Mouse (Mus musculus): ENCODE data around the gene Fam162b. TPM values are rescaled to one million over a fixed set of nuclear protein-coding genes. Genes with fewer than 3 reads are reported as not detected.

Fam162b gene
- polyA plus RNA-seq (2012; rRNA removed) = 1.1 TPM in 1 of 2 replicates, not detected in the other

DNA sequence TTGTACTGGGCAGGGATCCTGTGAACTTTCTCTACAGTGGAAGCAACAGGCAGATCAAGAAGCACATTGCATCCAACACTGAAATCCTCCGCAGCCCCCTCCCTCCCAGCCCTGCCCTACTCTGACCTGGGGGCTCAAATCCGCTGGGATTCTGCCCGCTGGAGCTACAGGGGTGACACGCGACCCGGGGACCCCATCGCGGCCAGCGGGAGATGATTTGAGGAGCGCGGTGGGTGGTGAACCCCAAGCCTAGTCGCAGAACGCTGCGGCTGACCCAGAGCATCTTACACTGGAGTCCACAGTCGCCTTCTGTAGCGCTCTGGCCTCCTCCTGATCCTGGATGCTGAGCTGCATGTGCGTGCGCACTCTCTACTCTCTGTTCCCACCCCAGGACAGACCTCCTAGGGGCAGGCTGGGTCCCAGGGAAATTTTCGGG is at the start of gene Fam162b:
Gene Fam162b, minus strand, starts transcription at position 379 of the 436 bp plus-strand sequence.
- Histone ChIP-seq H3K4me3 (ENCODE audit: low read depth, low read length) (peak within 1 kb of the TSS; percentile 40; the same call in 1 of the 2 replicates), H3K4me1 (ENCODE audit: control insufficient read depth, insufficient read depth, insufficient read length, low read length) (peaks cover 4% of the 10 kb centered on the region), H3K27me3 (ENCODE audit: control insufficient read depth, insufficient read depth, low read length) (no peaks in the 10 kb centered on the region), H3K36me3 (ENCODE audit: control insufficient read depth, insufficient read depth, low read length) (no peaks in the 10 kb centered on the region), H3K27ac (ENCODE audit: insufficient read depth, low read depth, low read length) (no peak within 1 kb of the TSS; the same call in 1 of the 2 replicates)
- 14% methylated on average over 19 of the region's 19 CpGs for WGBS
- TF ChIP-seq POLR2A (IDR thresholded peaks at IDR 0.05; ENCODE audit: low read depth, low read length) = no peak

DNA sequence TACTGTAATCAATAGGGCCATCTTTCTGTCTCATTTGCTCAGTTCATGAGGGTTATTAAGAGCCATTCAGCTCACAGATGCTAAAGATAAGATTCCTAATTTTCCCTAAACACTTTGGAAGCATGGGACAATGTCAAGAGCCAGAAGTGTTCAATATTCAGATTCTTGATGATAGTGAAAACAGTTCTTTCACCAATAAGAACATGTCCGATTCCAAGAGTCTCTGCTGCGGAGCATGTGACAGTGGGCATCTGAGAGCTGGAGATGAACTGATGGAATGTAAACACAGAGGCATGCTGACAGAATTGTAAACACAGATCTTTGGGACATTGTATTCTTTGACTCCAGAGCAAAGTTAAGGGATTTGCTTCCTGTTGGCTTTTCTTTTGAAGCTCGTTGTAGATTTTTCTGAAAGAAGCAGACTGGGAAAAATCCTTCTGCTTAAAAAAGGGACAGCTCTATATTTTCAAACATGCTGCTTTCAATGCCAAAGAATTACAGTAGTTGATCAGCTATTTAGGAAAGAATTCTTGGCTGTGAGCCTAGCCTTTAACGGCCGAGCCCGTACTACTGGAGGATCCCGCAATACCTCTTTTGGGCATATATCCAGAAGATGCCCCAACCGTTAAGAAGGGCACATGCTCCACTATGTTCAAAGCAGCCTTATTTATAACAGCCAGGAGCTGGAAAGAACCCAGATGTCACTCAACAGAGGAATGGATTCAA is 41.3 kb upstream of the Fam162b start, which contains the start of gene Gprc6a:
Gene Gprc6a, minus strand, starts transcription at position 51 of the 726 bp plus-strand sequence.
- Histone ChIP-seq H3K27ac (ENCODE audit: insufficient read depth, low read depth, low read length) (no peak within 1 kb of the TSS), H3K36me3 (ENCODE audit: control insufficient read depth, insufficient read depth, low read length) (no peaks in the 10 kb centered on the region), H3K27me3 (ENCODE audit: control insufficient read depth, insufficient read depth, low read length) (no peaks in the 10 kb centered on the region), H3K4me1 (ENCODE audit: control insufficient read depth, insufficient read depth, insufficient read length, low read length) (no peaks in the 10 kb centered on the region), H3K4me3 (ENCODE audit: low read depth, low read length) (no peak within 1 kb of the TSS)
- no peak for TF ChIP-seq POLR2A (IDR thresholded peaks at IDR 0.05; ENCODE audit: low read depth, low read length)
- TF ChIP-seq CTCF (IDR thresholded peaks at IDR 0.05; ENCODE audit: extremely low read depth, insufficient read length, insufficient replicate concordance, low read depth, low read length) = no peak
- WGBS = 26% methylated on average over 8 of the region's 8 CpGs

DNA sequence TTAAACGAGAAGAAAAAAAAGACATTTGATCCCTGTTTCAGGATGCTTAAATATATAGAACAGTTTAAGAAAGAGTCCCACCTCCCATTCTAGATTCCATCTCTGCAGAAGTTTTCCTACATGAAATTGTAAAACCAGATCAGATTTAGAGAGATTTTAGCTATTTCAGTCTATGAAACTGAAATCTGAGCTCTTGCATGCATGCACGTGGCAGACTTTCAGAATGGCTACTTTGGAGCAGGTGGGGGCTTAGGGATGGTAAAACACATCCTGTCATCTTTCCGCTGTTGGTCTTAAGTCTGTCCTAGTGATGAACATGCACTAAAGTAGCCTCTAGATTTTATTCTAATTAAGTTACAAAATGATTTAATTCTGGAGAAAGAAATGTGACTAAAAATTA is 30.9 kb upstream of the Fam162b start:
- WGBS = 84% methylated on average over 3 of the region's 3 CpGs
- TF ChIP-seq CTCF (IDR thresholded peaks at IDR 0.05; ENCODE audit: extremely low read depth, insufficient read length, insufficient replicate concordance, low read depth, low read length) = no peak
- no peak for TF ChIP-seq POLR2A (IDR thresholded peaks at IDR 0.05; ENCODE audit: low read depth, low read length)
- no peak overlapping the region for H3K27ac ChIP-seq (ENCODE audit: insufficient read depth, low read depth, low read length)
- H3K4me3 ChIP-seq (ENCODE audit: low read depth, low read length) = no peak overlapping the region
- no peaks in the 10 kb centered on the region for H3K27me3 ChIP-seq (ENCODE audit: control insufficient read depth, insufficient read depth, low read length)
- H3K4me1 ChIP-seq (ENCODE audit: control insufficient read depth, insufficient read depth, insufficient read length, low read length) = no peaks in the 10 kb centered on the region
- no peaks in the 10 kb centered on the region for H3K36me3 ChIP-seq (ENCODE audit: control insufficient read depth, insufficient read depth, low read length)

DNA sequence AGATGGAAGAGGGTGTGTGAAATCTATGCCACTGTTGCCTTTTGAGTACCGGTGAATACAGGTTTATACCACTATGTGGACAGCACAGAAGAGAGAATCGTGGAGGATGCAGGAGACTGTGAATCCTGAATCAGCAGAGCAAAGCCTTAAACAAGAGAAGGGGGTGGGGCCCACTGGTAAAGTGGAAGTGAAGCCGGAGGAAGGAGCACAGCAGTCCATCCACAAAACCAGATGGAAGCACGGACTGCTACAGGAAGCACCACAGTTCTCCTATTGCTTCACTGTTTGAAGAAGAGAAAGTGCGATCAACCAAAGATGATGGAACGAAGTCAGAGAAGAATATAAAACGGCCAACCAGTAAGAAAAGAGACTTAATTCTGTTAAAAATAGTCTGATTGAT is 29.8 kb upstream of the Fam162b start:
- Histone ChIP-seq H3K27ac (ENCODE audit: insufficient read depth, low read depth, low read length) (no peak overlapping the region), H3K36me3 (ENCODE audit: control insufficient read depth, insufficient read depth, low read length) (no peaks in the 10 kb centered on the region), H3K27me3 (ENCODE audit: control insufficient read depth, insufficient read depth, low read length) (no peaks in the 10 kb centered on the region), H3K4me3 (ENCODE audit: low read depth, low read length) (no peak overlapping the region), H3K4me1 (ENCODE audit: control insufficient read depth, insufficient read depth, insufficient read length, low read length) (no peaks in the 10 kb centered on the region)
- TF ChIP-seq POLR2A (IDR thresholded peaks at IDR 0.05; ENCODE audit: low read depth, low read length) (no peak), CTCF (IDR thresholded peaks at IDR 0.05; ENCODE audit: extremely low read depth, insufficient read length, insufficient replicate concordance, low read depth, low read length) (no peak)
- 70% methylated on average over 7 of the region's 7 CpGs for WGBS

DNA sequence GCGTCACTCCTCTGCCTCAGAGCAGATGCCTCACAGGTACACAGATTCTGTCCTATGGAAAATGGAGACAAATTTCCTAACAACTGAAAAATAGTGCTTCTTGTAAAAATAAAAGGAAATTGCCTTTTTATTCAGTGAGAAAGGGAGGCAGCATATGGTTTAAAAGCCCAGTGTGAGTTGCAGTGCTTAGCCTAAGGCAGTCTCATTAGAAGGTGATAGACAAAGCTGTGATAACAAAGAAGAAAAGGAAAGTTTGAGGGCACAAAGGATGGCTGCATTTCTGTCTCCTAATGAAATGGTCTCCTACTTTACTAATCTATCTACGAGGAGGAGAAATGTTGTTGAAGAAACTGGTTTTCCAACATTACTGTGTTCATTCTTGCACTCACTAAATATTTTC is 28.2 kb upstream of the Fam162b start:
- TF ChIP-seq POLR2A (IDR thresholded peaks at IDR 0.05; ENCODE audit: low read depth, low read length) = no peak
- TF ChIP-seq CTCF (IDR thresholded peaks at IDR 0.05; ENCODE audit: extremely low read depth, insufficient read length, insufficient replicate concordance, low read depth, low read length) = no peak
- no peaks in the 10 kb centered on the region for H3K4me1 ChIP-seq (ENCODE audit: control insufficient read depth, insufficient read depth, insufficient read length, low read length)
- no peaks in the 10 kb centered on the region for H3K27me3 ChIP-seq (ENCODE audit: control insufficient read depth, insufficient read depth, low read length)
- H3K4me3 ChIP-seq (ENCODE audit: low read depth, low read length) = no peak overlapping the region
- H3K36me3 ChIP-seq (ENCODE audit: control insufficient read depth, insufficient read depth, low read length) = no peaks in the 10 kb centered on the region
- H3K27ac ChIP-seq (ENCODE audit: insufficient read depth, low read depth, low read length) = no peak overlapping the region
- 89% methylated on average over 2 of the region's 2 CpGs for WGBS

DNA sequence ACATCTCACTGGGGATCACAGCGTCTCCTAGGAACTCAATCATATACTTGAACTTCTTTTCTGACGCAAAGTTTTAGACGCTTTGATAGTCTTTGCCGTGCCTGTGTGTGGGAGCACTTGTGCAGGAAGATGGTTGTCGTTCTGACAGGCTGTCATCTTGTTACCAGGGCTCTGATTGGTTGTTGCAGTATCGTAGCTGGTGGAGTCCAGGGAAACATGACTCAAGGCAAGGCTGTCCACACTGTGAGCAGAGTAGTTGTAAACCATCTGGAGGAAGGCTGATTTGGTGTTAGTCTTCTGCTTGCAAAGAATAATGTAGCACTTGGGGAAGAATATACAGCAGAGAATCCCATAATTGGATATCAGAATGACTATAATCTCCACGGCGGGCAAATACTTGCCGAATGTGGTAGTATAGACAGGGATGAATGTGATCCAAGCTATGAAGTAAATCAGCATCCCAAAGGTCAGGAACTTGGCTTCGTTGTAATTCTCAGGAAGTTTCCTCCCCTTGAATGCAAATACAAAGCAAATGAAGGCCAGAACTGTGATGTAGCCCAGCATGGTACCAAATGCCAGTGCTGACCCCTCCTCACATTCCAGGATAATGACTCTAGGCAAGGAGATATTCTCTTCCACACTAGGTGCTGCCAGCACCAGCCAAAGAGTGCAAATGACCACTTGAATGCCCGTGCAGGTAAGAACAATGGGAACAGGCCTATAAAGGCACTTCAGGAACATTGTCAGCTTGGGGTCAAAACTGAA is 24.7 kb upstream of the Fam162b start:
- H3K36me3 ChIP-seq (ENCODE audit: control insufficient read depth, insufficient read depth, low read length) = no peaks in the 10 kb centered on the region
- no peak overlapping the region for H3K27ac ChIP-seq (ENCODE audit: insufficient read depth, low read depth, low read length)
- TF ChIP-seq POLR2A (IDR thresholded peaks at IDR 0.05; ENCODE audit: low read depth, low read length) (no peak), CTCF (IDR thresholded peaks at IDR 0.05; ENCODE audit: extremely low read depth, insufficient read length, insufficient replicate concordance, low read depth, low read length) (no peak)
- H3K4me3 ChIP-seq (ENCODE audit: low read depth, low read length) = no peak overlapping the region
- H3K4me1 ChIP-seq (ENCODE audit: control insufficient read depth, insufficient read depth, insufficient read length, low read length) = peaks cover 9% of the 10 kb centered on the region; the same call in 1 of the 2 replicates
- no peaks in the 10 kb centered on the region for H3K27me3 ChIP-seq (ENCODE audit: control insufficient read depth, insufficient read depth, low read length)
- WGBS = 86% methylated on average over 11 of the region's 11 CpGs

DNA sequence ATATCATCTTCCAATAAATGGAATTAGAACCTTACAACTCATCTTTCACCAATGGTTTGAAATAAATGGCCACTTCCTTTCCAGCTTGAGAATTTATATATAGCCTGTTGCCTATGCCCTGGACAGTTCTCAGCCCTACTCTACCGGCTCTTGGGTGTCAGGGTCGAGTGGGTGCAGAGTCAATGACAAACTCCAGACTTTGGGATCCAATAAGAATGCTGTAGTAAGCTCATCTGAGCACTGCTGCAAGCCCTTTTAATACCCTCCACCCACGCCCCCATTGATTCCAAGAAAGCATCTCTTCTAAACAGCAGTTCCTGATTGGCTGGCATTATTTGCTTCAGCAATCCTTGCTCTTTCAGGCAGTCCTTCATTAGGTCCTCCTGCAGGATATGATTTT is 23.1 kb upstream of the Fam162b start:
- Histone ChIP-seq H3K36me3 (ENCODE audit: control insufficient read depth, insufficient read depth, low read length) (no peaks in the 10 kb centered on the region), H3K4me1 (ENCODE audit: control insufficient read depth, insufficient read depth, insufficient read length, low read length) (peaks cover 13% of the 10 kb centered on the region; the same call in 1 of the 2 replicates), H3K27me3 (ENCODE audit: control insufficient read depth, insufficient read depth, low read length) (no peaks in the 10 kb centered on the region), H3K27ac (ENCODE audit: insufficient read depth, low read depth, low read length) (no peak overlapping the region), H3K4me3 (ENCODE audit: low read depth, low read length) (no peak overlapping the region)
- TF ChIP-seq CTCF (IDR thresholded peaks at IDR 0.05; ENCODE audit: extremely low read depth, insufficient read length, insufficient replicate concordance, low read depth, low read length) (no peak), POLR2A (IDR thresholded peaks at IDR 0.05; ENCODE audit: low read depth, low read length) (no peak)
- 74% methylated on average over 3 of the region's 3 CpGs for WGBS

All from small intestine, adult 2 months (tissue).